Mouse (Mus musculus): ENCODE data around the gene Krt80. TPM values are rescaled to one million over a fixed set of nuclear protein-coding genes. Genes with fewer than 3 reads are reported as not detected.

Gene Krt80
- total and polyA plus RNA-seq, 3 experiments, result 0.20 TPM; not detected in 2

DNA sequence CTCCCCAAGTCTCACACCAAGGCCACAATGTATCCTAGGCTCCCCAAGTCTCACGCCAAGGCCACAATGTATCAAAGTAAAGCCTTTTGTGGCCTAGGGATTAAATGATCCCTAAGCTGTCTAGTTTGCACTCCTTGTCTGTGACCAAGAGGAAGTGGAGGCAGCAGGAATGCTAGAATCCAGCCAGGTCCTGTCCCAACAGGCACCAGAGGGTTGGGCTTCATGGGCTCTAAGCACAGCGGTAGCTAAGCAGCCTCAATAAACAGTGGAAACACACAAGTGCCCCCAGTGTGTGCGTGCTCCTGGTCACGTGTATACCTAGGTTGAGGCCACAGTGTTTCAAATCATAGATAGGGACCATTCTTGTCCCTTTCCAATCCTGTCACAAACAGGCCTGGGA, 31.6 kb downstream of the Krt80 start:
- TF ChIP-seq CTCF (conservative IDR thresholded peaks at IDR 0.05 in 1 of 2, IDR thresholded peaks at IDR 0.05 in 1 of 2; ENCODE audit: low read depth in 2 of 2, low read length in 2 of 2), result no peak
- no peaks in the 10 kb centered on the region for H3K79me2 ChIP-seq (replicated peaks; ENCODE audit: control insufficient read depth, extremely low read depth, insufficient read depth, poor library complexity, severe bottlenecking)
- H3K9ac ChIP-seq (ENCODE audit: insufficient read depth, low read depth), result no peak overlapping the region
- H3K4me1 ChIP-seq (ENCODE audit: control insufficient read depth in 1 of 2, insufficient read depth in 2 of 2), result no peaks in the 10 kb centered on the region
- H3K4me3 ChIP-seq (replicated peaks in 1 of 3; ENCODE audit: low read depth in 2 of 3, low read length in 2 of 3, poor library complexity in 1 of 3), result no peak overlapping the region
- dilution Hi-C loops (cut with MboI; ENCODE audit: extremely low pct_ligation_motif_present, extremely low pct_unique_long_range_greater_than_20kb, low sequenced_read_pairs) (no loop called here), in situ Hi-C loops (cut with MboI; ENCODE audit: low pct_ligation_motif_present, low pct_unique_long_range_greater_than_20kb, low sequenced_read_pairs) (loop anchor here (5.0 to 10.0 kb wide), 2 partner anchors 436 to 644 kb away; no protein-coding TSS in a partner anchor)
- no peak overlapping the region for H3K27ac ChIP-seq (ENCODE audit: insufficient read depth, low read depth)
- peaks cover 81% of the 10 kb centered on the region for H3K27me3 ChIP-seq (replicated peaks)
- no peak for DNase-seq (ENCODE audit: extremely low read depth)
- H3K4me2 ChIP-seq (ENCODE audit: insufficient read depth, low read depth, poor library complexity, severe bottlenecking), result no peak overlapping the region
- no peaks in the 10 kb centered on the region for H3K9me3 ChIP-seq (replicated peaks; ENCODE audit: low read length)
- no peaks in the 10 kb centered on the region for H3K36me3 ChIP-seq (replicated peaks in 1 of 2; ENCODE audit: control insufficient read depth in 1 of 2, insufficient read depth in 1 of 2, low read length in 1 of 2)

DNA sequence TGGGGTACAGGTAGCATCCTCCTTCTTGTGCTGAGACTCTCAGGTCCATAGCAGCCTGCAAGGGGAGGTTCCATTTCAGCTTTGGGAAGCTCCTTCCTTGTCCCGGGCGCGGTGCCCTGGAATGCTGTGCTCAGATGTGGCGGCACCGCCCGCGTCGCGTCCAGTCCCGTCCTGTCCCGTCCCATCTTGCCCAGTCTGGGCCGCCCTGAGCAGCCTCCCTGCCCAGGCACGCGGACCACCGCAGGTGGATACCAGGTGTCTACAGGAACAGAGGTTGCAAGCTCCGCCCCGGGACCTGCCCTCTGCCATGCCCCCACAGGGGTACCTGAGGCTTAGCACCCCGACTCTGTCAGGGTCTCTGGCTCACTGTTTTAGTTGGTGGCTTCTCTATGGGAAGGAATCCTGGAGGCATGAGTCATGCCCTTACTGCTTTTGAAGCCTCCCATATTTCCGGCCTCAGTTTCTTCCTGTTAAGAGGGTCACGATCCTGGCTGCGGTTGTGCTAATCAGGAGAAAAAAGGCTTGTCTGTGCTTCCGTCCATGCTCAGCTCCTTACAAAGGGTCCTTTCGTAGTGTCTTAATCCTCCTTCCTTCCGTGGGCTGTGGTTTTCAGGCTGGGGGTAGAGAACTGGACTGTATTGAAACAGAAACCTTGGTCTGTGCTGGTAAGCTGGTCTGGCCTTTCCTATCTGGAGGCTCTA, 33.3 kb downstream of the Krt80 start:
- no peak overlapping the region for H3K4me3 ChIP-seq (replicated peaks in 1 of 3; ENCODE audit: low read depth in 2 of 3, low read length in 2 of 3, poor library complexity in 1 of 3)
- H3K27me3 ChIP-seq (replicated peaks), result peaks cover 89% of the 10 kb centered on the region
- dilution Hi-C loops (cut with MboI; ENCODE audit: extremely low pct_ligation_motif_present, extremely low pct_unique_long_range_greater_than_20kb, low sequenced_read_pairs), result no loop called here
- no peaks in the 10 kb centered on the region for H3K36me3 ChIP-seq (replicated peaks in 1 of 2; ENCODE audit: control insufficient read depth in 1 of 2, insufficient read depth in 1 of 2, low read length in 1 of 2)
- no peak overlapping the region for H3K27ac ChIP-seq (ENCODE audit: insufficient read depth, low read depth)
- H3K79me2 ChIP-seq (replicated peaks; ENCODE audit: control insufficient read depth, extremely low read depth, insufficient read depth, poor library complexity, severe bottlenecking), result no peaks in the 10 kb centered on the region
- no peak overlapping the region for H3K9ac ChIP-seq (ENCODE audit: insufficient read depth, low read depth)
- H3K4me1 ChIP-seq (ENCODE audit: control insufficient read depth in 1 of 2, insufficient read depth in 2 of 2), result no peaks in the 10 kb centered on the region
- H3K4me2 ChIP-seq (ENCODE audit: insufficient read depth, low read depth, poor library complexity, severe bottlenecking), result no peak overlapping the region
- in situ Hi-C loops (cut with MboI; ENCODE audit: low pct_ligation_motif_present, low pct_unique_long_range_greater_than_20kb, low sequenced_read_pairs), result loop anchor here (5.0 to 10.0 kb wide), 2 partner anchors 438 to 646 kb away; no protein-coding TSS in a partner anchor
- TF ChIP-seq MAX (IDR thresholded peaks at IDR 0.05; ENCODE audit: low read length) (no peak), JUN (IDR thresholded peaks at IDR 0.05; ENCODE audit: insufficient read depth, low read depth, low read length) (no peak), SMC3 (IDR thresholded peaks at IDR 0.05; ENCODE audit: low read depth, low read length) (no peak), HCFC1 (IDR thresholded peaks at IDR 0.05; ENCODE audit: low read depth, low read length) (no peak), TCF12 (IDR thresholded peaks at IDR 0.05; ENCODE audit: low read depth, low read length) (no peak), ZC3H11A (IDR thresholded peaks at IDR 0.05; ENCODE audit: low read depth, low read length) (no peak), JUND (conservative IDR thresholded peaks at IDR 0.05; ENCODE audit: low read depth, low read length) (no peak), MEF2A (IDR thresholded peaks at IDR 0.05; ENCODE audit: borderline replicate concordance, low read depth, low read length) (no peak), UBTF (IDR thresholded peaks at IDR 0.05; ENCODE audit: low read depth, low read length) (no peak), TBP (conservative IDR thresholded peaks at IDR 0.05; ENCODE audit: low read depth, low read length) (no peak), ETS1 (conservative IDR thresholded peaks at IDR 0.05; ENCODE audit: low read depth, low read length) (no peak), POLR2A (IDR thresholded peaks at IDR 0.05; ENCODE audit: low read depth, low read length) (no peak), MAZ (IDR thresholded peaks at IDR 0.05; ENCODE audit: low read depth, low read length) (no peak), CHD1 (IDR thresholded peaks at IDR 0.05; ENCODE audit: low read depth, low read length) (no peak), RCOR1 (conservative IDR thresholded peaks at IDR 0.05; ENCODE audit: low read depth, low read length) (no peak), GABPA (IDR thresholded peaks at IDR 0.05; ENCODE audit: insufficient replicate concordance, low read depth, low read length) (no peak), ZMIZ1 (IDR thresholded peaks at IDR 0.05; ENCODE audit: low read depth, low read length) (no peak), RAD21 (IDR thresholded peaks at IDR 0.05; ENCODE audit: low read depth, low read length) (no peak), IRF4 (IDR thresholded peaks at IDR 0.05; ENCODE audit: low read depth, low read length) (no peak)
- DNase-seq (ENCODE audit: extremely low read depth), result no peak
- H3K9me3 ChIP-seq (replicated peaks; ENCODE audit: low read length), result no peaks in the 10 kb centered on the region
